Mouse (Mus musculus): Measurements from ENCODE around the gene 2410004B18Rik.

GRCm38 (mm10) chr3:145959824-145960223 is 22.0 kb downstream of the 2410004B18Rik start:
- no peak for TF ChIP-seq CTCF (IDR thresholded peaks at IDR 0.05; ENCODE audit: borderline replicate concordance, insufficient read depth, low read depth, low read length)
- no peak for TF ChIP-seq POLR2A (IDR thresholded peaks at IDR 0.05; ENCODE audit: borderline replicate concordance, insufficient read depth, low read length)
